19 mouse cellular contexts compared by ENCODE assay signal in the genomic region with DNA sequence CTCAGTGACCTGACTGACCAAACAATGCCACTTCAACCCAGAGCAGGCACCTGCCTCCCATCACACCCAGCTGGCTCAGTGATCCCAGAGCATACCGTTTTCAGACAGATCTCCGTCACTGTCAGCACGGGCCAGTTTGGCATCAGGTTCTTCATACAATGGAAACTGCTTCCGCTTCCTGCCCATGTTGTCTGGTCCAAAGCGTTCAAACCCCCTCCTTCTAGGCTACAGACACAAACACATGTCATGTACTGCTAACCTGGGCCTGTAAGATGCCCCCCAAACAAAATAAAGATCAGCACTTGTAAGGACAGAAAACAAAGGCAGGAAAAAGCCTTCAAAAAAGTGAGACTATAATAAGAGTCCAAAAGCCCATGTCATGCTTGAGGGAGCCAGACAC. TPM values are rescaled to one million over a fixed set of nuclear protein-coding genes. Genes with fewer than 3 reads are reported as not detected.
DNase-seq lines count a peak whose midpoint lies in the region; ATAC-seq lines count a peak whose summit lies in the region.
"Had no signal": no experiment of that assay in that cellular context is flagged by ENCODE, and none has a peak within 500 bp of the region (broad histone marks: within the 10 kb centered on the region; RNA-seq: fewer than 3 reads in every experiment).

No protein-coding gene starts in this region.

- no peaks in the 10 kb centered on the region for H3K9me3 ChIP-seq in heart, embryonic 11.5 days (replicated peaks; ENCODE audit: control insufficient read depth, low read length)
- H3K9me3 ChIP-seq in midbrain, embryonic 11.5 days (ENCODE audit: control insufficient read depth, low read length): no peaks in the 10 kb centered on the region
- no peaks in the 10 kb centered on the region for H3K9me3 ChIP-seq in midbrain, embryonic 16.5 days (replicated peaks; ENCODE audit: control insufficient read depth, low read length, poor library complexity, severe bottlenecking)
- H3K9me3 ChIP-seq: G1E had no signal

- no peak overlapping the region for H3K27ac ChIP-seq in heart, embryonic 11.5 days (ENCODE audit: low read depth, low read length)
- H3K27ac ChIP-seq in midbrain, embryonic 11.5 days (ENCODE audit: low read depth, low read length): no peak overlapping the region
- no peak overlapping the region for H3K27ac ChIP-seq in midbrain, embryonic 16.5 days (ENCODE audit: low read length)

- H3K4me3 ChIP-seq in heart, embryonic 11.5 days (ENCODE audit: low read depth, low read length): no peak overlapping the region
- H3K4me3 ChIP-seq in midbrain, embryonic 11.5 days (ENCODE audit: low read depth, low read length): no peak overlapping the region
- no peak overlapping the region for H3K4me3 ChIP-seq in midbrain, embryonic 16.5 days (ENCODE audit: low read depth, low read length)

- 92% methylated on average over 5 of the region's 5 CpGs for WGBS in heart, embryonic 11.5 days (ENCODE audit: insufficient replicate concordance)
- WGBS in midbrain, embryonic 11.5 days: 92% methylated on average over 5 of the region's 5 CpGs
- WGBS in midbrain, embryonic 16.5 days: 97% methylated on average over 5 of the region's 5 CpGs

- peaks cover 5% of the 10 kb centered on the region for H3K4me1 ChIP-seq in heart, embryonic 11.5 days (ENCODE audit: control insufficient read depth, insufficient read depth, low read length)
- peaks cover 9% of the 10 kb centered on the region for H3K4me1 ChIP-seq in midbrain, embryonic 11.5 days (ENCODE audit: control insufficient read depth, insufficient read depth, low read length)
- H3K4me1 ChIP-seq in midbrain, embryonic 16.5 days (ENCODE audit: control insufficient read depth, insufficient read depth, low read length): peaks cover 12% of the 10 kb centered on the region; the same call in 1 of the 2 replicates

- H3K9ac ChIP-seq in heart, embryonic 11.5 days (ENCODE audit: low read depth, low read length): no peak overlapping the region
- no peak overlapping the region for H3K9ac ChIP-seq in midbrain, embryonic 11.5 days (ENCODE audit: low read length)
- no peak overlapping the region for H3K9ac ChIP-seq in midbrain, embryonic 16.5 days (ENCODE audit: low read depth, low read length)

- H3K4me2 ChIP-seq in heart, embryonic 11.5 days: no peak overlapping the region
- H3K4me2 ChIP-seq in midbrain, embryonic 11.5 days: no peak overlapping the region
- no peak overlapping the region for H3K4me2 ChIP-seq in midbrain, embryonic 16.5 days (ENCODE audit: low read length)

- H3K36me3 ChIP-seq in heart, embryonic 11.5 days (ENCODE audit: control insufficient read depth, insufficient read depth, low read length): peaks cover 60% of the 10 kb centered on the region
- peaks cover 48% of the 10 kb centered on the region for H3K36me3 ChIP-seq in midbrain, embryonic 11.5 days (ENCODE audit: control insufficient read depth, insufficient read depth, low read length)
- peaks cover 49% of the 10 kb centered on the region for H3K36me3 ChIP-seq in midbrain, embryonic 16.5 days (ENCODE audit: control insufficient read depth, insufficient read depth, low read length)

- H3K27me3 ChIP-seq in heart, embryonic 11.5 days (ENCODE audit: control insufficient read depth, insufficient read depth, low read length): no peaks in the 10 kb centered on the region
- H3K27me3 ChIP-seq in midbrain, embryonic 11.5 days (ENCODE audit: control insufficient read depth, insufficient read depth, low read length): no peaks in the 10 kb centered on the region
- no peaks in the 10 kb centered on the region for H3K27me3 ChIP-seq in midbrain, embryonic 16.5 days (ENCODE audit: control insufficient read depth, insufficient read depth, low read depth, low read length)
- H3K27me3 ChIP-seq: CH12.LX, Patski had no signal

- DNase-seq in heart, adult 11 months: peak; percentile 86
- DNase-seq in midbrain, embryonic 11.5 days (ENCODE audit: low spot score, missing footprints): peak; percentile 51
- DNase-seq: adrenal gland, adult 2 months; adrenal gland, adult 8-10 months; adrenal gland, postnatal 10 days; adrenal gland, postnatal 14 days; adrenal gland, postnatal 25 days; adrenal gland, postnatal 36 days; B cell, adult 2 months; cerebellum, adult 11 months; cerebellum, adult 11-12 months; cerebellum, adult 18-20 months had no signal

- ATAC-seq in heart, embryonic 11.5 days (replicated peaks; ENCODE audit: insufficient number of reproducible peaks, low FRiP score, low TSS enrichment): no peak
- ATAC-seq in midbrain, embryonic 11.5 days (ENCODE audit: low FRiP score): no peak
- ATAC-seq in midbrain, embryonic 16.5 days: no peak
- ATAC-seq: activated CD4-positive, CD25-positive, alpha-beta regulatory T cell, adult 4 months; CD4-positive, CD25-positive, alpha-beta regulatory T cell, adult 4 months; Patski had no signal

RNA-seq across cellular contexts. Expression of a gene that starts 5.5 kb away (rescaled TPM):
- polyA plus RNA-seq in heart, embryonic 11.5 days (2014; fragmentation: Nextera tagmentation; extraction: Ambion mirVana): 44.2 and 44.3 TPM in 2 replicates
- 53.0 and 55.4 TPM in 2 replicates for polyA plus RNA-seq in midbrain, embryonic 11.5 days (2014; fragmentation: Nextera tagmentation; extraction: Ambion mirVana)
- polyA plus RNA-seq in midbrain, embryonic 16.5 days (2015; fragmentation: Nextera tagmentation; extraction: Ambion mirVana): 101 and 109 TPM in 2 replicates

RNA-seq across cellular contexts. Expression of a gene that starts 31.0 kb away (rescaled TPM):
- polyA plus RNA-seq in heart, embryonic 11.5 days (2014; fragmentation: Nextera tagmentation; extraction: Ambion mirVana): 67.1 and 76.2 TPM in 2 replicates
- 82.8 and 97.9 TPM in 2 replicates for polyA plus RNA-seq in midbrain, embryonic 11.5 days (2014; fragmentation: Nextera tagmentation; extraction: Ambion mirVana)
- 84.3 and 84.6 TPM in 2 replicates for polyA plus RNA-seq in midbrain, embryonic 16.5 days (2015; fragmentation: Nextera tagmentation; extraction: Ambion mirVana)

RNA-seq across cellular contexts. Expression of a gene that starts 34.8 kb away (rescaled TPM):
- polyA plus RNA-seq in heart, embryonic 11.5 days (2014; fragmentation: Nextera tagmentation; extraction: Ambion mirVana): 59.0 and 63.8 TPM in 2 replicates
- 67.1 and 67.4 TPM in 2 replicates for polyA plus RNA-seq in midbrain, embryonic 11.5 days (2014; fragmentation: Nextera tagmentation; extraction: Ambion mirVana)
- polyA plus RNA-seq in midbrain, embryonic 16.5 days (2015; fragmentation: Nextera tagmentation; extraction: Ambion mirVana): 160 and 166 TPM in 2 replicates
